Mouse (Mus musculus): ENCODE data around the gene Zfp616.

Zfp616 gene

DNA sequence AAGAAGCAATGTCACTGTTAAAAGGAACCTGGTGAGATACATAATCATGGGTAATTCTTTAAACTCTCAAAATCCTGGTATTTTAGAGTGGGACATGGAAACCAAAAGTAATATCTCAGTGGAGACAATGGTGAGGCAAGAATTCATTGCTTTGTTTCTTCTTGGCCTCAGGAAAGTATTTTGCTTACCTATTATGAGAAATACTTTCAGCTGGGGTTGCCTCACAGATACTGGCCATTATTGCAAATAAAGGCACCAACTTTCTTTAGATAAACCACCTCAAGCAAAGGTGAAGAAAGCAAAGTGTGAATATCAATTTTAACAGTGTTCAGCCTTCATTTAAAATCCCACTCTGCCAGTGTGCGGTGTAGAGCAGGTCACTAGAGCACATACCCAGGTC lies at the start of gene Zfp616:
Gene Zfp616, plus strand, starts transcription at position 301 of the 400 bp plus-strand sequence.
- DNase-seq (ENCODE audit: low read depth), result no peak

DNA sequence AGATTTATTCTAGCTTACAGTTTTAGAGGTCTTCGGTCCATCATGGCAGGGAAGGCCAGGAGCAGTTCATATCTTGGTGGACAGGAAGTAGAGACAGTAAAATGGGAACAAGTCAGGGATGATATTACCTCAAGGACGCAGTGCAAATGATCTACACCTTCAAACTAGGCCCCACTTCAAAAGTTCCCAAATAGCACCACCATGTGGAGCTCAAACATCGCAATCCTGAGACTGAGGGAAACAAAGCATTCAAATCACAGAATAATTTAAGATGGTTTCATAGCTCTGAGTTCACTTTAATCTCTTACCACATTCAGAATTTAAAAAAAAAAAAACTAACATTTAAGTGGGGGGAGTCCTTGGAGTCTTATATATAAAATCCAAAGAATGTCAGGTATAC lies 18.4 kb upstream of the Zfp616 start:
- DNase-seq (ENCODE audit: low read depth), result no peak

DNA sequence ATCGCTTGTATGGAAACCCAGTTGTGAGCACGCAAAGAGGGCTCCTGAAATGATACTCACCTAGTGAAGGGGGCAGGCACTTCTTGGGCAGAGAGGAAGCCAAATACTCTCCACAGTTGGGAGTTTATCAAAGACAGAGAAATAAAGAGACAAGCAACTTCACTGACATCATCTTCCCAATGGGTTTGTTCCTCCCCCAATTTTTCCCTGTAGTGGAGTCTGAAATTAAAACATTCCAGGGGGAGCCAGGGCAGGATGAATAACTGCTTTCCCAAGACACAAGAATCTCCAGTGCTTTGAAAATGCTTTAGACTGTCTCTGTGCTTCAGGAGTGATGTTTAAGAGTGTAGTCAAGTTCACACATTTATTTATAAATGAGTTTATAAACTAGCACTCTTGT lies 13.3 kb upstream of the Zfp616 start, which contains the start of the genes Olfr139 and Olfr399:
Gene Olfr139, minus strand, starts transcription at position 101 of the 400 bp plus-strand sequence.
Gene Olfr399, minus strand, starts transcription at position 165 of the 400 bp plus-strand sequence.
- no peak for DNase-seq (ENCODE audit: low read depth)

DNA sequence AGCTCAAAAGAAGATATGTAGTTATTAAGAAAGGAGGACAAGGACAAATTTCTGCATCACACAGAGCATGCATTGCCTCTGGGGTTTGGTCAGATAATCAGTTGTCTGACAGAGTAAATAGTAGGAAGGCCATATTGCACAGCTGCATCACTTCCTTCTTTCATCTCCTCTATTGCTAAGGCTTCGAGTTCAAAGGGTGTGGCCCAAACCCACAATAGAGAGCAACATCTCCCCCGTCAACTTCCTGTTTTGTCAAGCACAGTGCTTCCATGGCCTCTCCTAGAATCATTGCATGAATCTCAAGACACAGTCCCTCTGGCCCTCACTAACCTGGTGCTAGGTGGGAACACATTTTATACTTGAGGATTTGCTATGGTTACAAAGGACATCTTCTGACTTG lies 31.0 kb downstream of the Zfp616 start:
- no peak for DNase-seq (ENCODE audit: low read depth)

DNA sequence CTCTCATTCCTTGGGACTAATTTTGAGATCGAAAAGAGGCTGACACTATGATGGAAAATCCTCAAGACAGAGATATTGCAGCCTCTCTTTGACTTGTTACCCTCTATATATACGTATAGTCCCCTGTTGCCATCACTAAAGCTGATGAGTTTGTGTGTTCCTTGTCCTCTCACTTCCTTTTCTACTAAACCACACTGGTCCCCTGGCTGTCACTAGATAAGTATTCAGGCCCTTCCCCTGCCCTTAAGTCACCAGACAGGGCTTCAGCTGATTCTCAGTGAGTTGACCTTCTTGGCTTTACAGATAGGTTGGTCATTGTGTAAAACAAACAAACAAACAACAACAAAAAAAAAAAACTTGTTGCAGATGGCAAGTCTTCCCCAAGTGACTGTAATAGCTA lies 31.8 kb downstream of the Zfp616 start:
- no peak for DNase-seq (ENCODE audit: low read depth)

DNA sequence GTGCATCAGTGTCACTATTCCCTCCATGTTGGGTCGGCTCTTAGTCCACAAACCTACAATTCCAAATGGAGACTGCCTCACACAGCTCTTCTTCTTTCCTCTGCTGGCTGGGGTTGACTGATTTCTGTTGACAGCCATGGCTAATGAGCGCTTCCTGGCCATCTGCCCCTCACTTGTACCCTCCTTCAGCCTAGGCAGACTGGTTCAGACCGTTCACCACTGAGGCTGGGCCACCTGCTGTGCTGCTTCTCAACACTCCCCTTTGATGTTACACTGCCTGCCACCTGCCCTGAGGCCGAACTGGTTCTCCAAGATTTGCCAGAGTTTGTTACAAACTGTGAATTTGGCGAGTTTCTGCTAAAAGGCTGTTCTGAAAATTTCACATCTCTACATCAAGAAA lies 35.3 kb downstream of the Zfp616 start:
- DNase-seq (ENCODE audit: low read depth), result no peak

DNA sequence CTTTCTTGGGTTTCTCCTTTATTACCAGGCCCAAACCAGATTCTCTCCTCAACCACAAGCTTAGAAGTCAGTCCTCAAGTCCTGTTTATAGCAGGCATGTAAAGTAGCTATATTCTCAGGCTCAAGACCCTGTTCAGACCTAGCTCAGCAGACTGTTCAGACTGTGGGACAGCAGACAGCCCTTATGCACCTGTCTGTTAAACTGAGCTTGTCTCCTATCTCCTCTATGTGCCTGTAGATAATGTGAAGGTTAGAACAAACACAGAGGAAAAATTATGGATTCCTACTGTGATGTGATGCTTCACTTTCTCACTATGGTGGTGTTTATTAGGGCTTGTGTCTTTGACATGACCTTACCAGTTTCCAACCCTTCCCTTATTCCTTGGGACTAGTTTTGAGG lies 43.7 kb downstream of the Zfp616 start, which contains the start of gene Olfr401:
Gene Olfr401, plus strand, starts transcription at position 301 of the 400 bp plus-strand sequence.
- no peak for DNase-seq (ENCODE audit: low read depth)
